Mouse (Mus musculus) regulatory T cell (primary cell): ENCODE results near the gene Map4k2.

Source experiments
- in situ Hi-C: fragments of 300-600 bp; cut with MboI, MseI; formaldehyde crosslinking; loops from one replicate; pipeline ENCODE4 v1.15.1; 2025; ENCODE audit warnings: high pct_unique_total_duplicates

Gene Map4k2

DNA sequence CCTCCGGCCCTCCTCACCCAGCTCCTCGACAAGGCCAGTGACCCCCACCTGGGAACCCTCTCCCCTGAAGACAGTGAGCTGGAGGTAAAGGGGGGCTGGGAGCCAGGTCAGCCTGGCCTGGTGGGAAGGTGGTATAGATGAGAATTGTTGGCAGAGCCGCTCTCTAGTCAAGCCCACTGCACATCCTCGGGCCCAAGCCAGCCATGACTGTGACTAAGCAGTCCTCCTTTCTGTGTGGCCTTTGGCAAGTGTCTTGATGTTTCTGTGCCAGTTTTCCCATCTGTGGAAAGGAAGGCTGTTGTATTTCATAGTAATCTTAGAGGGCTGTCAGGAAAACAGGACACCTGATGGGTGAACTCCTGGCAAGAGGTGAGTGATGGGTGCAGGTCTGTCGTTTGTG is 3.1 kb downstream of the Map4k2 start:
- in situ Hi-C loops = no loop called here

DNA sequence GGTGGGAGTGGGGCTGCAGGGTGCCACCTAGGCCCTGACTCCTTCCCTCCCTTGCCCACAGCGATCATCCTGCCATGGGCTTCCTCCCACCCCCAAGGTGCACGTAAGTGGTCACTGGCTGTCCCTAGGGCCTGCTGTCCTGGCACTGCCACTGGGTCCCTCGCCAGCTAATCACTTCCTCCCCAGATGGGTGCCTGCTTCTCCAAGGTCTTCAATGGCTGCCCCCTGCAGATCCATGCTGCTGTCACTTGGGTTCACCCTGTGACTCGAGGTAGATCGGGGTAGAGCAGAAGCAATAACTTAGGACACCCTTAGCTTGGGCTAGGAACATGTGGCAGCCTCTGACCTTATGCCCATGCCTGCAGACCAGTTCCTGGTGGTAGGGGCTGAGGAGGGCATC is 5.1 kb downstream of the Map4k2 start:
- in situ Hi-C loops = no loop called here

DNA sequence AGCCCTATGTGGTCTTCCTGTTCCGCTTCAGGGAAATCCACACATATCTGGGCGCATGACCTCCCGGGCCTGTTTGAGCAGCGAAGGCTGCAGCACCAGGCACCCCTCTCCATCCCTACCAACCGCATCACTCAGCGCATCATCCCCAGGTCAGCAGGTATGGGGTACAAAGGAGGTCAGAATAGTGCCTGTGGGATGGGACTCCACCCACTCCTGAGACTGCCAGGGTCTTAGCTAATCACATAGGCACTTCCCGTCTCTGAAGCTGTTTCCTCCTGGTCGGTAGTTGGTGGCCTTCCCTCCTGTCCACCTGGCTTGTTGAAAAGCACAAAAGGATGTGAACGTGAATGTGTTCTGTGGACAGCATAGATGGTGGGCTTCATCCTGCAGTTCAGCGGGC is 5.7 kb downstream of the Map4k2 start:
- in situ Hi-C loops = no loop called here

DNA sequence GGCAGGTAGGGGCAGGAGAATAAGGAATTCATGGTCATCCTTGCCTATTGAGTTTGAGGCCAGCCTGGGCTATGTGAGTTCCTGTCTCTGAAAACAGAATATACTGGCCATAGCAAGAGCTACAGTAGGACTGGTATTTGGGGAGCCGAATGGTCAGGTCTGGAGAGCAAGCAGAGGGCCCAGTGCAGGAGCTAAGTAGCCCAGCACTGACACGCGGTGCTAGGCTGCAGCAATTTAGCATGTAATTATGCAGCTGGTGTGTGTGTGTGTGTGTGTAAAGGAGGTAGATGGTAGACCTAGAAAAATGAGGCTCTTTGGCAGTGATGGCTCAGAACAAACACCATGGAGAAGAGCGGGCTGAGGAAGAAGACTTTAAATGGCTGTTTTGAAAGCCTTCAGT is 6.7 kb downstream of the Map4k2 start:
- in situ Hi-C loops = no loop called here

DNA sequence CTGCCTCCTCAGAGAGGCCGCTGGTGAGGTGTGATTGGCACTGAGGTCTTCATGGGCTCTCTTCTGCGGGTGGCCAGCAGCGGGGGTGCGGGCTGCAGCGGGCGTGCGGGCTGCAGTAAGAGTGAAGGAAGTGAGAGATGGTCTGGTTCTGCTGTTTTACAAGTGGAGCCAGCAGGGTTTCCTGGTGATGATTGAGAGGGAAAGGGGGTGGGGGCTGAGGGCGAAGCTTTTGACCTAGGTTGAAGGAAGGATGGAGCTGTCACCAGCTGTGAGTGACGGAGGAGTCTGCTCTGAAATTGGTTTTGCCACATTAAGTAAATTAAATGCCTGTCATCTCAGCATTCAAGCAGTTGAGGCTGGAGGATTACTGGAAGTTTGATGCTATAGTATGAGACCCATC is 7.8 kb downstream of the Map4k2 start:
- in situ Hi-C loops = no loop called here

DNA sequence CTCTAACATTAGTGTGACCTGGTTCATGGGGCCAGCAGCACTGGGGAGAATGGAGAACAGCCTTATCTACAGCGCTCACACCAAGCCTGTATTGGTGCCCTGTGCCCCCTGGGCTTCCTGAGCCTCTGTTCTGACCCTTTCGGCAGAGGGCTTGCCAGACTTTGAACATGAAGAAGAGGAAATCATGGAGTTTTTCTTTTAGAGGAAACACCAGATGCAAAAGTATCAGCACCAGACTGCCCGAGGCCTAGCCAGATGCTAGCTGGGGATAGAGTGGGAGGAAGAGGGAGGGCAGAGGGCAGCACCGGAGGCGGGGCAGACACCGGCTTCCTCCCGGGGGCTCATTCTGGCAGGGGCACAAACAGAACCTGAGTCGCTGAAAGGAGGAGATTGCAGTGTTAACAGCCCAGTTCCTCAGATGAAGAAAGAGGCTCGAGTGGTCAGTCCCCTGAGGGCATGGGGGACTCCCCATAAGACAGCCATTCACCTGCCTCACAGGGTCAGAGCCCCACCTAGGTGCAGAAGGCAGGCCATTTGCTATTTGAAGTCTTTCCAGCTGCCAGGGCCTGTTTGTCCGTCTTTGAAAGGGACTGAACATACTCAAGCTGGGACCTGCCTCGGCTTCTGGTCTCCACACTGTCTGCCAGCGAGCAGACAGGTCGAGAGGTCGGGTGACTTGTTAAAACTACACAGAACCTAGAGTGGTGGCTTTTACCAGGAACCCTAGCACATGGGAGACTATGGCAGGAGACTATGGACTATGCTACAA is 8.5 kb downstream of the Map4k2 start:
- in situ Hi-C loops = no loop called here

DNA sequence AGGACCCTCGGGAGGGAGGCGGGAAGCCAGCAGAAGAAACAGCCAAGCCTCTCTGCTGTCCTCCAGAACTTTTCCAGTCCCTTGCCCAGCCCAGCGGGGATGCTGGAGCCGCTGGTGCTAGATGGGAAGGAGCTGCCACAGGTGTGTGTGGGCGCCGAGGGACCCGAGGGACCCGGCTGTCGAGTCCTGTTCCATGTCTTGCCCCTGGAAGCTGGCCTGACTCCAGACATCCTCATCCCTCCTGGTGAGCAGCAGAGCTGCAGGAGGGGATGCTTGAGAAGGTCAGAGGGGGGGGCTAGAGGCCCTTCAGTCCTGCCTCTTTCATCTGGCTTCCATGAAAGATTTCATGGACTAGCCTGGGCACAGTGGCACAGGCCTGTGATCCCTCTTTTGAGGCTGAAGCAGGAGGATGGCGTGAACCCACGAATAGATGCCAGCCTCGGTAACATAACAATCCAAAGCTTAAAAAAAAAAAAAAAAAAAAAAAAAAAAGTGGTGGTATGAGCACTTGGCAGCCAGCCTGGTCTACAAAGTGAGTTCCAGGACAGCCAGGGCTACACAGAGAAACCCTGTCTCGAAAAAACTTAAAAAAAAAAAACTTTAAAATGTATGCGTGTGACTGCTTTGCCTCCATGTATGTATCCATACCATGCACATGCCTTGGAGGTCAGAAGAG is 10.6 kb downstream of the Map4k2 start:
- in situ Hi-C loops = no loop called here

DNA sequence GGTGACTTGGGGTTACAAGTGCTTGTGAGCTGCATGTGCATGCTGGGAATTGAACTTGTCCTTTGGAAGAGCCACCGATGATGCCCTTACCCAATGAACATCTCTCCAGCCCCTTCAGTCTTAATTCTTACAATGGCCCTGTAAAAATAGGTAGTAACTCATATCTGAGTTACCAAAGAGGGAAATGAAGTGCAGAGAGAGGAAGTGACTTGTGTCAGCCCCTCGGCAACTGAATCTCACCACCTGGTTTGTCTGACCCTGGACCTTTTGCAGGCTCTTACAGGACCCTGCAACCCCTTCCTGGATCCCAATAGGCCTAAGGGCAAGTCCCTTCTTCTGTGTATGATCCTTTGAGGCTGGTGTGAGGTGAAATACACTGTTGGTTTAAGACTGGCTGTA is 11.2 kb downstream of the Map4k2 start:
- in situ Hi-C loops = no loop called here

DNA sequence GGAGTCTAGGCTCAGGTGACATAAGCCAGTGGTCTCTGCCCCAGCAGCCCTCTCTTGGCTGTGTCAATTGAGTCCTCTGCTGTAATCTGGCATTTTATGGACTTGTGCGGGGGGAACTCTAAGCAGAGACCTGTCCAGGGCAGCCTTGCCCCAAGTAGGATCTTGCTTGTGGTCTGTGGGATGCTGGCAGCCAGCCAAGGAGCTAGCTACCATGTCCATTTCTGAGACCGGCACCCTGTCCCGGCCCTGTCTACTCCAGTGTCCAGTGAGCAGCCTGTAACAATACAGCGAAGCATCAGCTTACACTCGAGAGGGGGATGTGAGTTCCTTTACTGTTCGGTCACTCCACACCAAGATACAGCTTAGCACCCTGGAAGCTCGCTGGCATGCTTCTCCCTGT is 13.1 kb downstream of the Map4k2 start:
- in situ Hi-C loops = no loop called here

DNA sequence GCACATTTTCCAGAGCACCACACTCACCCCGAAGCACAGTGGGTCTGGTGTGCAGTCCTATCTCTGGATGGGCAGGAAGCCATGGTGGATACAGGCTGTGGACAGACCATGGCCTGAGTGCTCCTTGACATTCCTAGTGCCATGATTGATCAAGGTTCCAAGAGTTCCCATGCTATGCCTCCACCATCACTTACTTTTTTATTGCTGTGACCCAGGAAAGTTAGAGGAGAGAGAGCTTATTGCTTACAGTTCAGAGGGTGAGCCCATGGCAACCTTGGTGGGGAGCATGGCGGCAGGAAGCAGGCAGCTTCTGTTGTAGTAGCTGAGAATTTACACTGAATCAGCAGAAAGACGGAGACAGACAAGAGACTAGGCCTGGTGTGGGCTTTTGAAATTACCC is 20.4 kb downstream of the Map4k2 start:
- in situ Hi-C loops = no loop called here

DNA sequence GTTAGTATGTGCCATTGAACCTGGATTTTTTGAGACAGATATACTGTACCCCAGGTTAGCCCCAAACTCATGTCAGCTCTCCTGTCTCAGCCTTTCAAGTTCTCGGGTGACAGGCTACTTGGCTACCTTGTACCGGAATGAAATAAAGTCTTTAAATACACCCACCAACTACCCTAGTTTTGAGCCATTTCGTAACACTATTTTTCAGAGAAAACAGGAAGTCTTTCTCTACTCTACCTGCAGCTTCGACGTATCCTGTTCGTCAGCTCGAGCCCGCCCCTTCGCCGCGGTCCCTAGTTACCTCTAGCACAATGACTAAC is 22.1 kb downstream of the Map4k2 start:
- in situ Hi-C loops = no loop called here

DNA sequence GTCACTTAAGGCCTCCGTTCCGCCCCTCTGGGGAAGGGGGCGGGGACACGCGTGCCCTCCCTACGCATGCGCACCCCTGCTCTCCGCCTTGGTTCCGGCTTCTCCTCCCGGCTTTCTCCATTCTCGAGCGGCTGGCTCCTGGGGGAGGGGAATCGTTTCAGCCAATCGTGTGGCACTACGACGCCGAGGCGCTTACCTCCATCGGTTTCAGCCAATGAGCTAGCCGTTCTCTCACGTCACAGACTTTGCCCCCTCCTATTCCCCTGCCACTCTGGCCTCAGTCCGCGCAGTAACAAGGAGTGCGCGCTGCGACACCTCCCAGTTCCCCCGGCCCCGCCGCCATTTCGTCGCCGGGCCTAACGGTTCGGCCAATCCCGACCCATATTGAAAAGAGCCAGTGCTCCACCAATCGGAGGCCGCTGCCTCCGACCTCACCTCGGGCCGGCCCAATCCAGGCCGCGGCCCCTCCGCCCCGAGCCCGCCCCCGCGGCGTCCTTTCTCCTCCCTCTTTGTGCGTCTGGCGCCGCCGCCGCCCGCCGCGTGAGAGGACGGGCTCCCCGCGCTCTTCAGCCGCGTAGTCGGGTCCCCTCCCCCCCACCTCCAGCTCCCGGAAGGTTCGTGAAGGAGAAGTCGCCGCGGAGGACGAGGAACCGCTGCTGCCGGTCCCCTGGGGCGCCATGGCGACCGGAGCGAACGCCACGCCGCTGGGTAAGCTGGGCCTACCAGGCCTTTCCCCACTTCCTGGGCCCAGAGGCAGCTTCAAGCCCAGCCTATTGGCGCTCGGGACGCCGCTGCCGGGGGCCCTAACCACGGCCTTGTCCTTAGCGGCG is 22.7 kb downstream of the Map4k2 start, which contains the start of gene Sf1:
Sf1 (plus strand) TSS at position 280 of the 830 bp plus-strand sequence.
- in situ Hi-C loops = no loop called here

DNA sequence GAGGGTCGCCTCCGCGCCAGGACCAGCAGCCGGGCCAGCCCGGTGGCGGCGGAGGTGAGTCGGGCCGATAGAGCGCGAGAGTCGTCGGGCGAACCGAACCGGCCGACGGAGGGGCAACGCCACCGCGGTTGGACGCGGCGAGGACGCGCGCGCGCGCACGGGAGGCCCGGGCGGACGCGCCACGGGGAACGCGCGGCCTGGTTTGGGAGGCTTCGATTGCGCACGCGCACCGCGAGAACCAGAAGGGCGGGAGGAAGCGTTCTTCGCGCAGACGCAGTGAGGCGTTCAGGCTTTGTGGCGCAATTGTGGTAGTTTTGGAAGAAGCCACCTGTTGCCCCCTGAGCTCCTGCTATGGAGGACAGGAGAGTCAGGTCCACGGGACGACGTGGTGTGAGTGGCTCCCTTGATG is 23.4 kb downstream of the Map4k2 start:
- in situ Hi-C loops = no loop called here

DNA sequence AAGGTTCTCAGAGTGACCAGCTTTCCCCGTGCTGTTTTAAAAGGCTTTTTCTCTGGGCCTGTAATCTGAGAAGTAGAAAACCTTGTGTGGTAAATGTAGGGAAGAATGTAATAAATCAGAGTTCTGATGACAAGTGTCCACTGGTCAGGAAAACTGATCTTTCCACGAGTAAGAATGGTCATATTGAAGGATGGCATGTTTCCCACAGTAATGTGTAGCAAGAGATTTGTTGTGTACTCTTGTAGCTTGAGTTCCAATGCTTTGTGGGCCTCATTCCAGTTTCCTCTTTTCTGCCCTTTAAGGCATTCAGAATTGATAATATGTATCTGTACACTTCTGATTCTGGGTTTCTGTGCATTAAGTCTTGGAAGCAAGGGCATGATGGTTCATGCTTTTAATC is 23.9 kb downstream of the Map4k2 start:
- in situ Hi-C loops = no loop called here

DNA sequence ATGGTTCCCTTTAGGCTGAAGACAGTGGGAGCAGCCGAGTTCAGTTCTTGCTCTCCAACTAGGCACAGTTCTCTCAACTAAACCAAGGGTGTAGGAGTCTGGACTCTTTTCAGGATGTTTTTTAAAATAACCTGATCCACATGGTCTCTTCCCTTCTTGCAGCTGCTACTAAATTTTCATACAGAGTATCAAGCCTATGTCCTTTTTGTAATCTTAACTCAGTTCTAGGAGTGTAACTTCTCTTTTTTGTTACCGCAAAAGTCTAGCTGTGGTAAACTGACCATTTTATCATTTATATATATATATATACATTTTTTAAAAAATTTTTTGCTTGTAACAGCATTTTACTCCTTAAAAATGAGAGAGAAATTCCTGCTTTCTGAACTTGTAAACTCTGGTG is 29.2 kb downstream of the Map4k2 start:
- in situ Hi-C loops = no loop called here

DNA sequence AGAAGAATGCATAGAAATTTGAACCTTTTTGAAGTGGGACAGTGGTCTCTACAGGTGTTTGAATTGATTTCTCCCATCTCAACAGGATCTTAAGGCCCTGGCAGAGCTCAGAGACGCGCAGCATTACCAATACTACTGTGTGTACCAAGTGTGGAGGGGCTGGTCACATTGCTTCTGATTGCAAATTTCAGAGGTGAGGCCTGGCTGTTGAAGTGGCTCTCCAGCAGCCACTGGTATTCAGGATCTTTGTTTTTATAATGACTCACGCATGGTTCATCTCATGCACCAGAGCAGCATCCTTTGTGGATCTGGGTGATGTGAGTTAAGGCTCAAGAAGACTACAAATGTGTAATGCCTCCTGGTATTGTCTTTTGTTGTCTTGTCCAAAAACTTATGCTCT is 31.5 kb downstream of the Map4k2 start:
- in situ Hi-C loops = no loop called here

DNA sequence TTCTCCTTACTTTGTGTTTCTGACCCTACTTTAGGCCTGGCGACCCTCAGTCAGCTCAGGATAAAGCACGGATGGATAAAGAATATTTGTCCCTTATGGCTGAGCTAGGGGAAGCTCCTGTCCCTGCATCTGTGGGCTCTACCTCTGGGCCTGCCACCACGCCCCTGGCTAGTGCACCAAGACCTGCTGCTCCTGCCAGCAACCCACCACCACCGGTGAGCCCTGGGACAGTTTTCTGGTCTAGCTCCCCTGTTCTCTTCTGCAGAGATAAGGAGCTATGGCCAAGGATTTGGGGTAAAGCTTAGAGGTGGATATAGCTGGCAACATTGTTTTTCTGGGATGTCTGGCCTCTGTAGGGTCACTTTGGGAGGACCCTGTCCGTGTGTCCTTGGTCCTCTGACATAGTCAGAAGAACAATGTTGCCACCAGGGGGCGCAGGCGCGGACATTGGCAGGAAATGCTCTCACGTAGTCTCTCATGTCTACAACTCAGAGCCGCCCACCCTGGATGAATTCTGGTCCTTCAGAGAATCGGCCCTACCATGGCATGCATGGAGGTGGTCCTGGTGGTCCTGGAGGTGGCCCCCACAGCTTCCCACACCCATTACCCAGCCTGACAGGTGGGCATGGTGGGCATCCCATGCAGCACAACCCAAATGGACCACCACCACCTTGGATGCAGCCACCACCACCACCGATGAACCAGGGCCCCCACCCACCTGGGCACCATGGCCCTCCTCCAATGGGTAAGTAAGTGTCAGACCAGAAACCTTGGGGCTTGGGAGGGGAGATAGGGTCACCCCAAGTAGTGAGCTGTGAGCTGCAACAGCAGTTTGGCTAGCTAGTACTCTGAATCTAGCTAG is 32.8 kb downstream of the Map4k2 start:
- in situ Hi-C loops = no loop called here

DNA sequence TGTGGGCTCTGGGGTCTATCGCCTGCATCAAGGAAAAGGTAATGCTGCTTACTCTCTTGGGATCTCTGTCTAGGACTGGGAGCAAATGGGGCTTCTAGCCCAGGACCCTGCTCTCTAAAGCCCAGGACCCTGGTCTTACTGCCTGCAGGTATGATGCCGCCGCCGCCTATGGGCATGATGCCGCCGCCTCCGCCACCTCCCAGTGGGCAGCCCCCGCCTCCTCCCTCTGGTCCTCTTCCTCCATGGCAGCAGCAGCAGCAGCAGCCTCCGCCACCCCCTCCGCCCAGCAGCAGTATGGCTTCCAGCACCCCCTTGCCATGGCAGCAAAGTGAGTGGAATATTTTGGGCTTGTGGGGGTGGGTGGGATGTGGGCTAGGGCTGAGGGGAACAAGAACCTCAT is 33.6 kb downstream of the Map4k2 start:
- in situ Hi-C loops = no loop called here

DNA sequence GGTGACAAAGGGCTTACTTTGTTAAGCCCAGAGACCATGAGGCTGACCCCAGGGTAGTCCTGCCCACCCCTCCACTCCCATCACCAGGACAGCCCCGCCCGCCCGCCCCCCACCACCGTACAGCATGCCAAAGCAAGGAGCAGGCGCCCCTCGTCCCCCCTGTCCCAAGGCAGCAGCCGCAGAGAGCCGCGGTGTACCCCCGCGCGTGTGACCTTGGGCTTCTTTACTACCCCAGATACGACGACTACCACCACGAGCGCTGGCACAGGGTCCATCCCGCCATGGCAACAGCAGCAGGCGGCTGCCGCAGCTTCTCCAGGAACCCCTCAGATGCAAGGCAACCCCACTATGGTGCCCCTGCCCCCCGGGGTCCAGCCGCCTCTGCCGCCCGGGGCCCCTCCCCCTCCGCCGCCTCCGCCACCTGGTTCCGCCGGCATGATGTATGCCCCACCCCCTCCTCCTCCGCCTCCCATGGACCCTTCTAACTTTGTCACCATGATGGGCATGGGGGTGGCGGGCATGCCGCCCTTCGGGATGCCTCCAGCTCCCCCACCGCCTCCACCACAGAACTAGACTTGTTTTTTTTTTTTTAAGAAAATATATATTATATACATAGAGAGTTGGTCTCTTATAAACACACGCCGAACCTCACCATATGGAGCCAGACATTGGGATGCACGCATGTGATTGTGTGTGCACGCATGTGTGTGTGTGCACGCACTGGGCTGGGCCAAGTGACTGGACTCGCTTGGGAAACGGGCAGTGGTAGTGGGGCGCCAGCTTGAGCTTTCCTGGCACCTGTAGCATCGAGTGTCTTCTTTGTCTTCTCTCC is 34.7 kb downstream of the Map4k2 start:
- in situ Hi-C loops = no loop called here

DNA sequence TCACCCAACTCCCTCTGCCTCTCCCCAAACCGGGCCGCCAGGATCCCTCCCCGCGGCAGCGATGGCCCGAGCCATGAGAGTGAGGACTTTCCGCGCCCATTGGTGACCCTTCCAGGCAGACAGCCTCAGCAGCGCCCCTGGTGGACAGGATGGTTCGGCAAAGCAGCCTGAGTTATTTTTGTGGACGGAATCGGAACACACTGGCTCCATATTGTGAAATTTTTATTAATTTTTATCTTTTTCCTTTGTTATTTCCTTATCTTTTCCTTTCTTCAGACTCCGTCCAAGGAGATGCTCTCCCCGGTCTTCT is 35.3 kb downstream of the Map4k2 start:
- in situ Hi-C loops = no loop called here

DNA sequence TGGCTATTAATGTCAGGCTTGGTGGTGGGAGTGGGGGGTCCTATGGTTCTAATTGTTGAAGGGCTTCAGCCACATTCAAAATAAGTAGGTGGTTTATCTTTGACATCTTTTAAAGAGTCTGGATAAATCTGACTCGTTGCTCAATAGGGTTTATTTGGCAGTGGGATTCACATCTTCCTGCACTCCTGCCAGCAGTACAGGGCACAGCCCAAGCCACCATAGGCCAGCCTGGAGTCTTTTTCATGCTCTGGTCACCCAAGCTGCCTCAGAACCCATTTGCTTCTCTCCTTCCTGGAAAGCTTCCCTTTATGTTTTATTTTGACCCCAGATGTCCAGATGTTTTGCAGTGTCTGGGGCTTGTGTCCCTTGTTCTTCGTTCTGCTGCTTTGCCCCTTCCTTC is 35.7 kb downstream of the Map4k2 start:
- in situ Hi-C loops = no loop called here
